In genomic region chr4:155178981-155179512, GRCm38 (mm10) we compare ENCODE assay signal across 7 mouse cellular contexts. TPM values are rescaled to one million over a fixed set of nuclear protein-coding genes. Genes with fewer than 3 reads are reported as not detected.
DNase-seq lines count a peak whose midpoint lies in the region; ATAC-seq lines count a peak whose summit lies in the region.

No protein-coding gene starts in this region.

- H3K9ac ChIP-seq in heart, embryonic 13.5 days = peak overlapping the region; percentile 34
- peak overlapping the region; percentile 51 for H3K9ac ChIP-seq in limb, embryonic 13.5 days
- no peak overlapping the region for H3K9ac ChIP-seq in midbrain, embryonic 16.5 days (ENCODE audit: low read depth, low read length)

- H3K27ac ChIP-seq in heart, embryonic 13.5 days (replicated peaks) = peak overlapping the region; percentile 93
- H3K27ac ChIP-seq in limb, embryonic 13.5 days = peak overlapping the region; percentile 89
- peak overlapping the region; percentile 69 for H3K27ac ChIP-seq in midbrain, embryonic 16.5 days (ENCODE audit: low read length)

- no peaks in the 10 kb centered on the region for H3K9me3 ChIP-seq in heart, embryonic 13.5 days
- no peaks in the 10 kb centered on the region for H3K9me3 ChIP-seq in limb, embryonic 13.5 days
- H3K9me3 ChIP-seq in midbrain, embryonic 16.5 days (replicated peaks; ENCODE audit: control insufficient read depth, low read length, poor library complexity, severe bottlenecking) = no peaks in the 10 kb centered on the region

- H3K4me3 ChIP-seq in heart, embryonic 13.5 days = no peak overlapping the region
- H3K4me3 ChIP-seq in limb, embryonic 13.5 days = 0 out of 2 replicates have a peak overlapping the region, but pooled peaks have one; percentile 3
- H3K4me3 ChIP-seq in midbrain, embryonic 16.5 days (ENCODE audit: low read depth, low read length) = no peak overlapping the region

- ATAC-seq in heart, embryonic 13.5 days (ENCODE audit: extremely low read depth, insufficient number of reproducible peaks, low FRiP score, low TSS enrichment) = no peak
- ATAC-seq in limb, embryonic 13.5 days (ENCODE audit: low FRiP score, low read depth) = no peak; the same call in 1 of the 2 replicates
- 0 out of 2 replicates have a peak, but pooled peaks have one; percentile 17 for ATAC-seq in midbrain, embryonic 16.5 days

- H3K27me3 ChIP-seq in heart, embryonic 13.5 days (replicated peaks) = no peaks in the 10 kb centered on the region
- H3K27me3 ChIP-seq in limb, embryonic 13.5 days = no peaks in the 10 kb centered on the region
- H3K27me3 ChIP-seq in midbrain, embryonic 16.5 days (ENCODE audit: control insufficient read depth, insufficient read depth, low read depth, low read length) = no peaks in the 10 kb centered on the region

- peaks cover 83% of the 10 kb centered on the region for H3K4me1 ChIP-seq in heart, embryonic 13.5 days
- H3K4me1 ChIP-seq in limb, embryonic 13.5 days = peaks cover 81% of the 10 kb centered on the region
- peaks cover 36% of the 10 kb centered on the region for H3K4me1 ChIP-seq in midbrain, embryonic 16.5 days (ENCODE audit: control insufficient read depth, insufficient read depth, low read length)

- 37% methylated on average over 3 of the region's 3 CpGs for WGBS in heart, embryonic 13.5 days
- WGBS in limb, embryonic 13.5 days = 40% methylated on average over 3 of the region's 3 CpGs
- 37% methylated on average over 3 of the region's 3 CpGs for WGBS in midbrain, embryonic 16.5 days

- H3K4me2 ChIP-seq in heart, embryonic 13.5 days = peak overlapping the region; percentile 47
- H3K4me2 ChIP-seq in limb, embryonic 13.5 days (replicated peaks) = peak overlapping the region; percentile 48
- H3K4me2 ChIP-seq in midbrain, embryonic 16.5 days (ENCODE audit: low read length) = peak overlapping the region; percentile 28; the same call in 1 of the 2 replicates

- H3K36me3 ChIP-seq in heart, embryonic 13.5 days = peaks cover 3% of the 10 kb centered on the region; the same call in 1 of the 2 replicates
- 0 out of 2 replicates have a peak, but pooled peaks cover 4% of the 10 kb centered on the region for H3K36me3 ChIP-seq in limb, embryonic 13.5 days
- no peaks in the 10 kb centered on the region for H3K36me3 ChIP-seq in midbrain, embryonic 16.5 days (ENCODE audit: control insufficient read depth, insufficient read depth, low read length)

- DNase-seq in CD4-positive helper T cell, adult 2 months (ENCODE audit: low read depth, low spot score) = peak; percentile 48
- peak; percentile 68 for DNase-seq in Muller cell, postnatal 12 days (ENCODE audit: inconsistent ontology term)
- no peak for DNase-seq in layer of hippocampus, postnatal 36 days
- no peak for DNase-seq in spleen, adult 18-20 months

RNA-seq across cellular contexts. Expression of gene Ski, which starts 43.3 kb away (rescaled TPM):
- polyA plus RNA-seq in heart, embryonic 13.5 days (2015; fragmentation: Nextera tagmentation; extraction: Ambion mirVana) = 10.1 and 10.2 TPM in 2 replicates
- polyA plus RNA-seq in limb, embryonic 13.5 days (2015; fragmentation: Nextera tagmentation; extraction: Ambion mirVana) = 24.4 and 24.8 TPM in 2 replicates
- polyA plus RNA-seq in midbrain, embryonic 16.5 days (2015; fragmentation: Nextera tagmentation; extraction: Ambion mirVana) = 9.6 and 10.1 TPM in 2 replicates
- 100 to 1,000 TPM; 126 to 132 TPM for total RNA-seq in layer of hippocampus, postnatal 36 days (2021)

Comparison
In these comparisons a context has a peak if more than half of its experiments do, and no peak if none do; other contexts are left out.
1. DNase-seq: peak in CD4-positive helper T cell, adult 2 months (single experiment) and Muller cell, postnatal 12 days (single experiment); none in layer of hippocampus, postnatal 36 days (0 of 2) and spleen, adult 18-20 months (0 of 2).
2. Peak in every context shown above with its lines, with median percentiles within 50 percentile points of each other: H3K27ac ChIP-seq and H3K4me2 ChIP-seq.